Mouse (Mus musculus) stomach, postnatal 0 days (tissue): ENCODE measurements around the gene Lilr4b. TPM values are rescaled to one million over a fixed set of nuclear protein-coding genes. Genes with fewer than 3 reads are reported as not detected.
A peak's percentile ranks its signal among the peaks of the same experiment; 100 is the strongest.
"Not testable (repeated sequence)": the region's sequence is repeated elsewhere in the genome, so short reads cannot be mapped to it uniquely, and the experiment has no call there.

ENCODE experiments used
- ATAC-seq: fragments of 200-750 bp; cut with Nextera tagmentation; 2 replicates; pipeline ENCODE4 v1.8.0; 2017; ENCODE audit not compliant: low FRiP score, low TSS enrichment
- DNase-seq: peaks from one replicate; pipeline ENCODE4 v3.0.0-alpha.2; 2016; ENCODE audit warnings: low spot score
- H3K27ac ChIP-seq: fragments of 300-500 bp; sonication (generic); replicated peaks from 2 replicates; pipeline ENCODE4 v1.5.1; 2014; ENCODE audit warnings: mild to moderate bottlenecking, control low read depth
- H3K27me3 ChIP-seq: fragments of 300-500 bp; sonication (generic); 2 replicates; pipeline ENCODE4 v1.6.1; 2014; ENCODE audit warnings: low read length; ENCODE audit not compliant: control insufficient read depth, insufficient read depth
- H3K36me3 ChIP-seq: fragments of 300-500 bp; sonication (generic); 2 replicates; pipeline ENCODE4 v1.6.1; 2014; ENCODE audit warnings: low read length, mixed read lengths; ENCODE audit not compliant: control insufficient read depth, insufficient read depth
- H3K4me1 ChIP-seq: fragments of 300-500 bp; sonication (generic); replicated peaks from 2 replicates; pipeline ENCODE4 v1.6.1; 2014; ENCODE audit warnings: antibody characterized with exemption; ENCODE audit not compliant: control insufficient read depth, insufficient read depth
- H3K4me2 ChIP-seq: fragments of 300-500 bp; sonication (generic); replicated peaks from 2 replicates; pipeline ENCODE4 v1.6.1; 2014; ENCODE audit warnings: low read depth, mild to moderate bottlenecking, control low read depth, moderate library complexity
- H3K4me3 ChIP-seq: fragments of 300-500 bp; sonication (generic); 2 replicates; pipeline ENCODE4 v1.5.1; 2014; ENCODE audit warnings: low read depth, low read length, control low read depth
- H3K9ac ChIP-seq: fragments of 300-500 bp; sonication (generic); 2 replicates; pipeline ENCODE4 v1.6.1; 2014; ENCODE audit warnings: mild to moderate bottlenecking, low read length, control low read depth, mixed read lengths
- H3K9me3 ChIP-seq: fragments of 300-500 bp; sonication (generic); 2 replicates; pipeline ENCODE4 v1.6.1; 2016; ENCODE audit warnings: low read length; ENCODE audit not compliant: control insufficient read depth
- CTCF ChIP-seq: IDR thresholded peaks from 2 replicates; pipeline ENCODE4 v1.5.1; 2016; ENCODE audit warnings: antibody characterized with exemption, low read depth, mild to moderate bottlenecking, moderate library complexity
- EP300 ChIP-seq: optimal IDR thresholded peaks from 2 replicates; pipeline ENCODE3; 2016; ENCODE audit warnings: antibody characterized with exemption
- WGBS: fragments of 180-500 bp; shearing (Covaris S2); extraction: QIAGEN DNeasy Blood & Tissue Kit; methylation state at CpG from one replicate; pipeline ENCODE4 v1.1.7; 2014; 5-methylcytosine and 5-hydroxymethylcytosine counted together
- polyA plus RNA-seq: library from polyadenylated mRNA; unstranded; fragments of >200 nt; fragmentation: Nextera tagmentation; extraction: Ambion mirVana; gene quantifications from 2 replicates; pipeline ENCODE4 v1.2.1, GENCODE M21; 2015

Gene Lilr4b
- polyA plus RNA-seq: 0.45 and 0.61 TPM in 2 replicates

DNA sequence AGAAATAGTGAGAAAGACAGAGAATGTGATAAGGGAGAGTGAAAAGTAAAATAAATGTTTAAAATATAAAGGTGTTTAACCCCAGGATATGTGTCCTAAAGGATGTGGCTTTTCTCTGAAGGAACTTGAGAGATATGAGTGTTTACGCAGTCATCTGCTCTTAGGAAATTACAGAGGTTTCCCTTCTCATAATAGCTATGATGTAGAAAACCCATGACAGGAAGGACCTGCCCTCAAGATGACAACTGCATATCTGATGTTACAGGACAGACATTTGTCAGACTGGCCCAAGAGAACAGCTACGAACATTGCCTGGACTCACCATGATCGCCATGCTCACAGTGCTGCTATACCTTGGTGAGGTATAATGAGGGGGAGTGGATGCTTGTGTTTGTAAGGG, at the start of gene Lilr4b, which contains the start of gene Gm49339:
Lilr4b (plus strand) TSS at position 236 of the 400 bp plus-strand sequence.
Gm49339 (plus strand) TSS at position 216 of the 400 bp plus-strand sequence.
- H3K27me3 ChIP-seq, H3K9me3 ChIP-seq, H3K27ac ChIP-seq, ATAC-seq, H3K4me3 ChIP-seq, H3K9ac ChIP-seq, H3K36me3 ChIP-seq, H3K4me2 ChIP-seq, DNase-seq, H3K4me1 ChIP-seq: not testable (repeated sequence)
- WGBS: 92% methylated on average over 1 of the region's 3 CpGs

- no peak overlapping the region for H3K4me2 ChIP-seq
- H3K9me3 ChIP-seq: no peaks in the 10 kb centered on the region
- ATAC-seq: no peak
Measured at GRCm38 (mm10) chr10:51432940-51433339, 47.5 kb upstream of the Lilr4b start.

DNA sequence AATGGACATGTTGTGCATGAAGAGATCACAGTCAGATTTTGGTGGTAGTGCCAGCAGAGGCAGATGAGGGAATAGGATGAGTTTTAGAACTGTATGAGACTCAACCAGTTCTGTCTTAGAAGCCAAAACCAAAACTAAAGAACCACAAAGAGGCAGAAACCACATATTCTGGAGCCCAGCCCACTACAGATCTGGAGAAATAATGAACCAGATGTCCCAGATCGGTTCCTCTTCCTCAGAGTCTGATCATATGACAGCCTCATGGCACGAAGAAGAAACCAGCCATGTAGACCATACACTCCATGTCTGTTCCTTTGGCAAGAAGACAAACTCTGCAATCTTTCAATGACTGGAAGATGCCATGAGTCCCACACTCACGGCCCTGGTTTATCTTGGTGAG, 44.7 kb upstream of the Lilr4b start:
- WGBS: 72% methylated on average over 3 of the region's 3 CpGs
- Histone ChIP-seq H3K27ac (no peak overlapping the region), H3K9ac (no peak overlapping the region), H3K27me3 (no peaks in the 10 kb centered on the region), H3K4me1 (no peaks in the 10 kb centered on the region), H3K4me3 (no peak overlapping the region), H3K9me3 (no peaks in the 10 kb centered on the region), H3K36me3 (no peaks in the 10 kb centered on the region), H3K4me2 (no peak overlapping the region)
- DNase-seq: no peak
- no peak for ATAC-seq
- TF ChIP-seq EP300 (no peak), CTCF (no peak)

More at GRCm38 (mm10) chr10:51432940-51433339, 47.5 kb upstream of the Lilr4b start:
- H3K27ac ChIP-seq: no peak overlapping the region
- no peak overlapping the region for H3K4me3 ChIP-seq
- no peak for TF ChIP-seq CTCF
- no peak for TF ChIP-seq EP300
- H3K9ac ChIP-seq: no peak overlapping the region
- no peaks in the 10 kb centered on the region for H3K27me3 ChIP-seq
- DNase-seq: no peak
- H3K36me3 ChIP-seq: no peaks in the 10 kb centered on the region
- no peaks in the 10 kb centered on the region for H3K4me1 ChIP-seq

- no peaks in the 10 kb centered on the region for H3K4me1 ChIP-seq
- no peaks in the 10 kb centered on the region for H3K27me3 ChIP-seq
- no peaks in the 10 kb centered on the region for H3K9me3 ChIP-seq
- H3K4me3 ChIP-seq: no peak overlapping the region
- TF ChIP-seq EP300: no peak
- no peak for TF ChIP-seq CTCF
- no peak overlapping the region for H3K27ac ChIP-seq
- DNase-seq (peak; percentile 15), ATAC-seq (peak; percentile 82)
- 64% methylated on average over 4 of the region's 4 CpGs for WGBS
- H3K9ac ChIP-seq: no peak overlapping the region
- H3K36me3 ChIP-seq: no peaks in the 10 kb centered on the region
- no peak overlapping the region for H3K4me2 ChIP-seq
Measured at GRCm38 (mm10) chr10:51451610-51452009, 28.8 kb upstream of the Lilr4b start.

DNA sequence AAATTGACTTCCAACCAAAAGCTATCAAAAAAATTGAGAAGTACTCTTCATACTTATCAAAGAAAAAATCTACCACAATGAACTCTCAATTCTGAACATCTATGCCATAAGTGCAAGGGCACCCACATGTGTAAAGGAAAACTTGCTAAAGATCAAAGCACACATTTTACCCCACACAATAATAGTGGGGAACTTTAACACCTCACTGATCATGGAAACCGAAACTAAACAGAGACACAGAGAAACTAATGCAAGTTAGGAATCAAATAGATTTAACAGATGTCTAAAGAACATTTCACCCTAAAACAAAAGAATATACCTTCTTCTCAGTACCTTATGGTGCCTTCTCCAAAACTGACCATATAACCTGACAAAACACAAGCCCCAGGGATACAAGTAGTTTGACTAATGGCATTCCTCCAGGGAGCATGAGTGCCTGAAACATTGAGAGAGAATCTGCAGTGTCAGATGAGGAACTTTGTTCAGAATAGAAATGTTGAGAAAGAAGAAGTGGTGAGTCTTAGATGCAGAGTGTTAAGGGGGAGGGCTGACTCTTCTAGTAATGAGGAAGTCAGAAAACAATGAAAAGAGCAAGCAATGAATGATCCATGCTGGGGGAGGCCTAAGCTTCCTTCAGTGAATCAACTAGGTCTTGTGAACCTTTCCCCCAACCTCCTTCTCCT, 26.7 kb upstream of the Lilr4b start:
- no peaks in the 10 kb centered on the region for H3K4me1 ChIP-seq
- TF ChIP-seq EP300 (no peak), CTCF (no peak)
- 71% methylated on average over 1 of the region's 1 CpGs for WGBS
- DNase-seq (no peak), ATAC-seq (no peak)
- H3K36me3 ChIP-seq: no peaks in the 10 kb centered on the region
- H3K4me2 ChIP-seq: no peak overlapping the region
- H3K9ac ChIP-seq: no peak overlapping the region
- H3K4me3 ChIP-seq: no peak overlapping the region
- no peak overlapping the region for H3K27ac ChIP-seq
- no peaks in the 10 kb centered on the region for H3K9me3 ChIP-seq
- H3K27me3 ChIP-seq: no peaks in the 10 kb centered on the region

DNA sequence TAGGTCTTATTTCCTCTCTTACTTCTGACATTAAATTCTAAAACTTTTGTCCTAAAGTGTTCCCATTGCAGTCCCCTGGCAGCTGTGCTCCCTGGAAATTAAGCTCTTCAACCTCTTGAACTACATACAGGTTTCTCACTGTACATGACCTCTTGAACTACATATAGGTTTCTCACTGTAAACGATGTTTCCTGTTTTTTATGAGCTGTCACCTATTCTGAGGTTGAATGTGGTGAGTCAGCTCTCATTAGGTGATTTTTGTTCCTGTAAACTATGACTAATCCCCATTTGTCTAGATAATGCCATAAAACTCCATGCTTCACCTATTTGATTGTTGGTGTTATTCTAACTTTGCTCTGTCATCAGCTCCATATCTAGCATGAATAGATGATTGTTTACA, 26.1 kb upstream of the Lilr4b start:
- no peak for TF ChIP-seq CTCF
- TF ChIP-seq EP300: no peak
- Histone ChIP-seq H3K9ac (no peak overlapping the region), H3K9me3 (no peaks in the 10 kb centered on the region), H3K27ac (no peak overlapping the region), H3K4me2 (no peak overlapping the region), H3K4me3 (no peak overlapping the region), H3K27me3 (no peaks in the 10 kb centered on the region), H3K36me3 (no peaks in the 10 kb centered on the region), H3K4me1 (no peaks in the 10 kb centered on the region)
- DNase-seq: no peak
- 35% methylated on average over 1 of the region's 1 CpGs for WGBS
- peak; percentile 32; the same call in 1 of the 2 replicates for ATAC-seq
